Mouse (Mus musculus): ENCODE data around the gene 1700019D03Rik.

- TF ChIP-seq POLR2A (IDR thresholded peaks at IDR 0.05; ENCODE audit: borderline replicate concordance, low read depth, low read length): no peak
- no peak for TF ChIP-seq CTCF (IDR thresholded peaks at IDR 0.05; ENCODE audit: low read depth, low read length)
Measured at GRCm38 (mm10) chr1:52986692-52987091, 33.3 kb downstream of the 1700019D03Rik start.
